Mouse (Mus musculus): Measurements from ENCODE around the gene Idh2.

DNA sequence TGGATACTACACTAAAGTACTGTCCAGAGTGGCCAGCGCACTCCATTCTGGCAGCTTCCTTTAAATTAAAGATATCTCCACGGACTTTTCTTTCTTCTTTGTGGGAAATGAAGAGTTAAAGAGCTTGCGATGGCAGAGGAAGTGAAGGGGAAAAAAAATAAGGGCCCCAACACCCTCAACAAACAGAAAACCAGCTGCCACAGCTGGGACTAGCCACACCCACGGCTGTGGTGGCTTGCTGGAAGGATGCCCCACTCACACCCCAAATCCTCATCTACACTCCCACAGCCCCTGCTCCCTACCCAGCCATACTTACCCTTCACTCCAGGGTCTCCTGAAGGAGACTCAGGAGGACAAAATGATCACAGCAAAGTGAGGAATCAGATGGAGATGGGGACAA, 7.9 kb upstream of the Idh2 start:
- TF ChIP-seq CTCF (IDR thresholded peaks at IDR 0.05; ENCODE audit: borderline replicate concordance, insufficient read depth, low read depth, low read length) (no peak), POLR2A (IDR thresholded peaks at IDR 0.05; ENCODE audit: borderline replicate concordance, insufficient read depth, low read length) (no peak)

Data from cerebellum, adult 2 months (tissue).